ENCODE assay signal across 12 mouse cellular contexts in the genomic region with DNA sequence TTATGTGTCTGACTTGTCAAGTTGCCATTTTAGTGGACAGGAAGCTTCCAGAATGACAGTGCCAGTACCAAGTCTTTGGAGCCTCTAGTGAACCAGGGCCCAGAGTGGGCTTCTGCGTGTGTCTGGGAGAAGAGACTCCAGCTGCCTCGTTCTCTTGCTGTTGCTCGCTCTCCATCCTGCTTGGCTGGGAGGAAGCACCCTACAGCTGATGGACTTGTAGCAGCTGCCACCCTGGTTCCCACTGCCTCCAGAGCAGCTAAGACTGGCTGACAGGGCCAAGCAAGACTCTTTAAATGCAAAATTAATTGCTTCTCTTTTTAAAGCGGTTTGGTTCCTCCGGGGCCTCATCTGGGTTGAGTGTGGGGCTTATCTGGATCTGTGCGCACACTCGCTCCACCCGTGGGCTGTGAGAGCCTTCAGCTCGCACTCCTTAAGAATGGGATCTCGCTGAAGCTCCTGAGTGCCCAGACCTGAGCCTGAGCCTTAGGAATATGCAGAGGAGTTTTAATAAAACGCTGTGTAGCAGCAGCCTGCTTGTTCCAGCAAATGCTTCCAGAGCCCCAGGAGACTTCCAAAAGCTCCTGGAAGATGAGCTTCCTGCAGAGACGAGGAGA.
A peak's percentile ranks its signal among the peaks of the same experiment; 100 is the strongest.
DNase-seq lines count a peak whose midpoint lies in the region; ATAC-seq and TF ChIP-seq lines count a peak whose summit lies in the region.
"Had no signal": no experiment of that assay in that cellular context is flagged by ENCODE, and none has a peak within 500 bp of the region (broad histone marks: within the 10 kb centered on the region; RNA-seq: fewer than 3 reads in every experiment).

No protein-coding gene starts in this region.

- no peak overlapping the region for H3K9ac ChIP-seq in lung, embryonic 14.5 days
- H3K9ac ChIP-seq in hindbrain, embryonic 14.5 days, result no peak overlapping the region
- H3K9ac ChIP-seq in neural tube, embryonic 14.5 days (replicated peaks; ENCODE audit: low read depth, low read length), result no peak overlapping the region

- no peak for ATAC-seq in lung, embryonic 14.5 days (ENCODE audit: insufficient read depth)
- ATAC-seq in hindbrain, embryonic 14.5 days (ENCODE audit: low FRiP score), result 0 out of 2 replicates have a peak, but pooled peaks have one; percentile 29
- ATAC-seq in neural tube, embryonic 14.5 days (ENCODE audit: low read depth), result no peak

- peak; percentile 57 to 60 for DNase-seq in cerebellum, postnatal 10 days
- DNase-seq in cerebellum, adult 11 months, result no peak
- peak; percentile 25 for DNase-seq in lung, embryonic 14.5 days
- no peak for DNase-seq in lung, postnatal 25 days (ENCODE audit: low spot score)
- DNase-seq in hindbrain, embryonic 14.5 days (ENCODE audit: low spot score), result no peak
- DNase-seq in adrenal gland, adult 8-10 months, result no peak
- no peak for DNase-seq in frontal cortex, postnatal 10 days (ENCODE audit: low spot score in 2 of 2)
- DNase-seq: heart, adult 18-20 months; heart, postnatal 14 days; lung, adult 18-20 months had no signal

- 39% methylated on average over 12 of the region's 12 CpGs for WGBS in lung, embryonic 14.5 days
- 25% methylated on average over 12 of the region's 12 CpGs for WGBS in hindbrain, embryonic 14.5 days
- WGBS in neural tube, embryonic 14.5 days, result 34% methylated on average over 12 of the region's 12 CpGs

- 0 out of 2 replicates have a peak, but pooled peaks cover 2% of the 10 kb centered on the region for H3K4me1 ChIP-seq in lung, embryonic 14.5 days (ENCODE audit: insufficient read depth)
- peaks cover 48% of the 10 kb centered on the region for H3K4me1 ChIP-seq in hindbrain, embryonic 14.5 days (replicated peaks; ENCODE audit: control insufficient read depth, insufficient read depth, low read length)
- H3K4me1 ChIP-seq in neural tube, embryonic 14.5 days (ENCODE audit: control insufficient read depth, insufficient read depth, low read length), result peaks cover 33% of the 10 kb centered on the region

- H3K27ac ChIP-seq in lung, embryonic 14.5 days (ENCODE audit: low read depth), result no peak overlapping the region
- peak overlapping the region; percentile 70 for H3K27ac ChIP-seq in hindbrain, embryonic 14.5 days
- peak overlapping the region; percentile 52; the same call in 1 of the 2 replicates for H3K27ac ChIP-seq in neural tube, embryonic 14.5 days (ENCODE audit: low read depth, low read length)
- H3K27ac ChIP-seq: kidney, postnatal 0 days had no signal

- H3K4me2 ChIP-seq in lung, embryonic 14.5 days, result no peak overlapping the region
- peak overlapping the region; percentile 1; the same call in 1 of the 2 replicates for H3K4me2 ChIP-seq in hindbrain, embryonic 14.5 days (replicated peaks)
- H3K4me2 ChIP-seq in neural tube, embryonic 14.5 days (ENCODE audit: low read depth, low read length), result no peak overlapping the region

- no peaks in the 10 kb centered on the region for H3K9me3 ChIP-seq in lung, embryonic 14.5 days (ENCODE audit: low read depth, low read length)
- no peaks in the 10 kb centered on the region for H3K9me3 ChIP-seq in hindbrain, embryonic 14.5 days (ENCODE audit: control insufficient read depth, low read length)
- H3K9me3 ChIP-seq in neural tube, embryonic 14.5 days (ENCODE audit: control insufficient read depth, low read length), result no peaks in the 10 kb centered on the region

- no peaks in the 10 kb centered on the region for H3K27me3 ChIP-seq in lung, embryonic 14.5 days (ENCODE audit: insufficient read depth, low read length)
- H3K27me3 ChIP-seq in hindbrain, embryonic 14.5 days (ENCODE audit: control insufficient read depth, insufficient read depth, low read length), result no peaks in the 10 kb centered on the region
- H3K27me3 ChIP-seq in neural tube, embryonic 14.5 days (ENCODE audit: control insufficient read depth, insufficient read depth, low read length), result no peaks in the 10 kb centered on the region

- TF ChIP-seq CTCF in lung, embryonic 14.5 days (IDR thresholded peaks at IDR 0.05; ENCODE audit: low read depth), result no peak

- no peak overlapping the region for H3K4me3 ChIP-seq in lung, embryonic 14.5 days (ENCODE audit: low read depth, low read length)
- no peak overlapping the region for H3K4me3 ChIP-seq in hindbrain, embryonic 14.5 days (replicated peaks; ENCODE audit: low read length)
- H3K4me3 ChIP-seq in neural tube, embryonic 14.5 days (ENCODE audit: low read depth, low read length), result no peak overlapping the region

- peaks cover 32% of the 10 kb centered on the region for H3K36me3 ChIP-seq in lung, embryonic 14.5 days (ENCODE audit: insufficient read depth)
- peaks cover 25% of the 10 kb centered on the region for H3K36me3 ChIP-seq in hindbrain, embryonic 14.5 days (replicated peaks; ENCODE audit: control insufficient read depth, insufficient read depth)
- H3K36me3 ChIP-seq in neural tube, embryonic 14.5 days (ENCODE audit: control insufficient read depth, insufficient read depth, low read length), result 0 out of 2 replicates have a peak, but pooled peaks cover 3% of the 10 kb centered on the region

Comparison
In these comparisons a context has a peak if more than half of its experiments do, and no peak if none do; other contexts are left out.
1. DNase-seq: peak in cerebellum, postnatal 10 days (2 of 2) and lung, embryonic 14.5 days (single experiment); none in cerebellum, adult 11 months (single experiment), lung, postnatal 25 days (single experiment), hindbrain, embryonic 14.5 days (single experiment), adrenal gland, adult 8-10 months (single experiment) and frontal cortex, postnatal 10 days (0 of 2).